Mouse (Mus musculus): Measurements from ENCODE around the gene Crisp2.
"Not testable (repeated sequence)": the region's sequence is repeated elsewhere in the genome, so short reads cannot be mapped to it uniquely, and the experiment has no call there.

Crisp2 gene

GRCm38 (mm10) chr17:40806953-40807572 is at the start of gene Crisp2:
TSS of gene Crisp2 (minus strand) at chr17:40807003.
- DNase-seq, result no peak

- no peak for DNase-seq
Measured at GRCm38 (mm10) chr17:40855065-40855464, 48.3 kb upstream of the Crisp2 start.

GRCm38 (mm10) chr17:40837308-40837707 is 30.5 kb upstream of the Crisp2 start:
- DNase-seq, result no peak

- DNase-seq, result no peak
Measured at GRCm38 (mm10) chr17:40831870-40832269, 25.1 kb upstream of the Crisp2 start.

GRCm38 (mm10) chr17:40824549-40824948 is 17.7 kb upstream of the Crisp2 start:
- no peak for DNase-seq

- no peak for DNase-seq
Measured at GRCm38 (mm10) chr17:40823817-40824216, 17.0 kb upstream of the Crisp2 start.

- no peak for DNase-seq
Measured at GRCm38 (mm10) chr17:40821477-40821876, 14.7 kb upstream of the Crisp2 start.

GRCm38 (mm10) chr17:40817340-40817943 is 10.6 kb upstream of the Crisp2 start:
- DNase-seq, result no peak

- no peak for DNase-seq
Measured at GRCm38 (mm10) chr17:40812259-40812658, 5.5 kb upstream of the Crisp2 start.

GRCm38 (mm10) chr17:40811560-40811959 is 4.8 kb upstream of the Crisp2 start:
- no peak for DNase-seq

GRCm38 (mm10) chr17:40810934-40811333 is 4.1 kb upstream of the Crisp2 start, which contains the start of gene Rhag:
TSS of gene Rhag (plus strand) at chr17:40811126.
- DNase-seq, result no peak

GRCm38 (mm10) chr17:40808071-40808470 is 1.3 kb upstream of the Crisp2 start:
- DNase-seq, result no peak

GRCm38 (mm10) chr17:40806550-40806949 is 253 bp downstream of the Crisp2 start:
- no peak for DNase-seq

GRCm38 (mm10) chr17:40802707-40803340 is 4.0 kb downstream of the Crisp2 start:
- no peak for DNase-seq

GRCm38 (mm10) chr17:40793921-40794854 is 12.6 kb downstream of the Crisp2 start:
- DNase-seq, result no peak

GRCm38 (mm10) chr17:40789877-40790276 is 16.9 kb downstream of the Crisp2 start:
- DNase-seq, result no peak

- DNase-seq, result no peak
Measured at GRCm38 (mm10) chr17:40767120-40767519, 39.7 kb downstream of the Crisp2 start.

- DNase-seq, result no peak
Measured at GRCm38 (mm10) chr17:40763662-40764061, 43.1 kb downstream of the Crisp2 start.

- no peak for DNase-seq
Measured at GRCm38 (mm10) chr17:40731724-40732123, 75.1 kb downstream of the Crisp2 start.

GRCm38 (mm10) chr17:40731296-40731695 is 75.5 kb downstream of the Crisp2 start:
- no peak for DNase-seq

GRCm38 (mm10) chr17:40726820-40727219 is 80.0 kb downstream of the Crisp2 start, which contains the start of gene Esp1:
TSS of gene Esp1 (plus strand) at chr17:40727120.
- no peak for DNase-seq

- DNase-seq, result not testable (repeated sequence)
Measured at GRCm38 (mm10) chr17:40717055-40717454, 89.7 kb downstream of the Crisp2 start.

- DNase-seq, result no peak
Measured at GRCm38 (mm10) chr17:40716273-40716672, 90.5 kb downstream of the Crisp2 start.
